Mouse (Mus musculus) testis, adult 2 months (tissue): ENCODE measurements around the gene Pacs1.

ENCODE experiments used
- CTCF ChIP-seq: fragments of 200-500 bp; IDR thresholded peaks from 2 replicates; pipeline ENCODE4 v1.5.1; 2012; ENCODE audit warnings: low read depth, mild to moderate bottlenecking, inconsistent platforms, low read length, moderate library complexity; ENCODE audit not compliant: control insufficient read depth, insufficient read depth, insufficient replicate concordance
- POLR2A ChIP-seq: fragments of 200-500 bp; IDR thresholded peaks from 2 replicates; pipeline ENCODE4 v1.6.1; 2012; ENCODE audit warnings: low read depth, mild to moderate bottlenecking, inconsistent platforms, low read length, moderate library complexity; ENCODE audit not compliant: control insufficient read depth

GRCm38 (mm10) chr19:5089324-5089723 lies 183.6 kb downstream of the Pacs1 start:
- TF ChIP-seq CTCF (no peak), POLR2A (no peak)
